Mouse (Mus musculus): ENCODE results near the gene Zfp316.

- TF ChIP-seq CTCF (conservative IDR thresholded peaks at IDR 0.05 in 1 of 2, IDR thresholded peaks at IDR 0.05 in 1 of 2; ENCODE audit: low read depth in 2 of 2, low read length in 2 of 2) (peak; percentile 37 to 42), TBP (conservative IDR thresholded peaks at IDR 0.05; ENCODE audit: low read depth, low read length) (no peak), MAFK (IDR thresholded peaks at IDR 0.05; ENCODE audit: insufficient replicate concordance, low read length) (no peak), POLR2A (IDR thresholded peaks at IDR 0.05; ENCODE audit: low read depth, low read length) (no peak), NELFE (IDR thresholded peaks at IDR 0.05; ENCODE audit: low read depth, low read length) (no peak), MAX (IDR thresholded peaks at IDR 0.05; ENCODE audit: low read length) (no peak), RCOR1 (conservative IDR thresholded peaks at IDR 0.05; ENCODE audit: low read depth, low read length) (no peak)
Observed at GRCm38 (mm10) chr5:143298391-143298790, 28.6 kb upstream of the Zfp316 start.

All from CH12.LX (cell line).